Mouse (Mus musculus) embryonic facial prominence, embryonic 11.5 days (tissue): Measurements from ENCODE around the gene Plekhg5. TPM values are rescaled to one million over a fixed set of nuclear protein-coding genes. Genes with fewer than 3 reads are reported as not detected.
"Not testable (repeated sequence)": the region's sequence is repeated elsewhere in the genome, so short reads cannot be mapped to it uniquely, and the experiment has no call there.

Experiments
- ATAC-seq: fragments of 200-750 bp; cut with Nextera tagmentation; replicated peaks from 2 replicates; pipeline ENCODE4 v1.8.0; 2017; ENCODE audit warnings: low read depth; ENCODE audit not compliant: insufficient number of reproducible peaks, low FRiP score, low TSS enrichment
- DNase-seq: peaks from one replicate; pipeline ENCODE4 v3.0.0-alpha.2; 2015; ENCODE audit warnings: low spot score
- H3K27ac ChIP-seq: fragments of 300-500 bp; sonication (generic); replicated peaks from 2 replicates; pipeline ENCODE4 v1.5.1; 2014; ENCODE audit warnings: mild to moderate bottlenecking, low read depth, low read length, control low read depth
- H3K27me3 ChIP-seq: fragments of 300-500 bp; sonication (generic); 2 replicates; pipeline ENCODE4 v1.6.1; 2014; ENCODE audit warnings: mild to moderate bottlenecking, low read length, moderate library complexity, mixed read lengths; ENCODE audit not compliant: control insufficient read depth, insufficient read depth
- H3K36me3 ChIP-seq: fragments of 300-500 bp; sonication (generic); replicated peaks from 2 replicates; pipeline ENCODE4 v1.6.1; 2014; ENCODE audit warnings: low read depth, mild to moderate bottlenecking, low read length, moderate library complexity, mixed read lengths; ENCODE audit not compliant: control insufficient read depth, insufficient read depth
- H3K4me1 ChIP-seq: fragments of 300-500 bp; sonication (generic); 2 replicates; pipeline ENCODE4 v1.6.1; 2014; ENCODE audit warnings: low read length, mixed read lengths; ENCODE audit not compliant: control insufficient read depth, insufficient read depth
- H3K4me2 ChIP-seq: fragments of 300-500 bp; sonication (generic); 2 replicates; pipeline ENCODE4 v1.6.1; 2014; ENCODE audit warnings: low read depth, mild to moderate bottlenecking, control low read depth, low read length, moderate library complexity
- H3K4me3 ChIP-seq: fragments of 300-500 bp; sonication (generic); 2 replicates; pipeline ENCODE4 v1.5.1; 2014; ENCODE audit warnings: low read depth, low read length, control low read depth
- H3K9ac ChIP-seq: fragments of 300-500 bp; sonication (generic); replicated peaks from 2 replicates; pipeline ENCODE4 v1.6.1; 2014; ENCODE audit warnings: mild to moderate bottlenecking, control low read depth, low read length
- H3K9me3 ChIP-seq: fragments of 300-500 bp; sonication (generic); replicated peaks from 2 replicates; pipeline ENCODE4 v1.6.1; 2016; ENCODE audit warnings: mild to moderate bottlenecking, low read length, inconsistent platforms, mixed read lengths; ENCODE audit not compliant: control insufficient read depth
- WGBS: fragments of 180-500 bp; shearing (Covaris S2); extraction: QIAGEN DNeasy Blood & Tissue Kit; methylation state at CpG from one replicate; pipeline ENCODE4 v1.1.7; 2014; 5-methylcytosine and 5-hydroxymethylcytosine counted together
- polyA plus RNA-seq: library from polyadenylated mRNA; unstranded; fragments of >200 nt; fragmentation: Nextera tagmentation; extraction: Ambion mirVana; gene quantifications from 2 replicates; pipeline ENCODE4 v1.2.1, GENCODE M21; 2014

The Plekhg5 gene
- polyA plus RNA-seq, 1 experiment from 2014 or later = 5.3 TPM

DNA sequence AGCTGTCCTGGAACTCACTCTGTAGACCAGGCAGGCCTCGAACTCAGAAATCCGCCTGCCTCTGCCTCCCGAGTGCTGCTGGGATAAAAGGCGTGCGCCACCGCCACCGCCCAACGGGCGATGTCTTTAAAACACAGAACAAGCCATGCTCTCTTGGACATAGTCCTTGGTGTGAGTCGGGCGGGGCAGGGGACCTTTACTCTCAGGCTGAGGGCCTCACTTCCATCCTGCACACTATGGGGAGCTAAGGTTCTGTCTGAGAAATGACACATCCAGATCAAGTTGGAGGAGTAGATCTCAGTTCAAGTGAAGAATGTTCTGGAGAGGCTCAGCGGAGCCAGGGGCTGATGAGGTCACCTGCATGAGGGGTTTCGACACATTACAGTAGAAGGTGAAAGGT, 39.4 kb upstream of the Plekhg5 start:
- H3K27ac ChIP-seq = no peak overlapping the region

DNA sequence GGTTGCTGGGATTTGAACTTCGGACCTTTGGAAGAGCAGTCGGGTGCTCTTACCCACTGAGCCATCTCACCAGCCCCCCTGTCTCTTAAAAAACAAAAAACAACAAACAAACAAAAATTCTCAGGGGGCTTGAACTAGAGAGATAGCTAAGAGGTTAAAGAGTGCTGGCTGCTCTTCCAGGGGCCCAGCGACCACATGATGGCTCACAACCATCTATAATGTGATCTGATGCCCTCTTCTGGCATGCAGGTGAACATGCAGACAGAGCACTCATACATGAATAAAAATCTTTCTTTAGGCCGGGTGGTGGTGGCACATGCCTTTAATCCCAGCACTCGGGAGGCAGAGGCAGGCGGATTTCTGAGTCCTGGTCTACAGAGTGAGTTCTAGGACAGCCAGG, 35.8 kb upstream of the Plekhg5 start:
- ATAC-seq, H3K9me3 ChIP-seq, H3K36me3 ChIP-seq, H3K4me2 ChIP-seq, H3K4me3 ChIP-seq, DNase-seq, H3K27me3 ChIP-seq, H3K27ac ChIP-seq, H3K4me1 ChIP-seq, H3K9ac ChIP-seq: not testable (repeated sequence)
- WGBS = 91% methylated on average over 6 of the region's 6 CpGs

More for the DNA sequence above, 39.4 kb upstream of the Plekhg5 start:
- no peak overlapping the region for H3K4me2 ChIP-seq
- DNase-seq = no peak
- peaks cover 3% of the 10 kb centered on the region for H3K4me1 ChIP-seq
- WGBS = 85% methylated on average over 13 of the region's 13 CpGs
- H3K36me3 ChIP-seq = no peaks in the 10 kb centered on the region
- H3K4me3 ChIP-seq = no peak overlapping the region
- H3K27me3 ChIP-seq = no peaks in the 10 kb centered on the region
- no peak overlapping the region for H3K9ac ChIP-seq
- H3K9me3 ChIP-seq = no peaks in the 10 kb centered on the region
- no peak for ATAC-seq

DNA sequence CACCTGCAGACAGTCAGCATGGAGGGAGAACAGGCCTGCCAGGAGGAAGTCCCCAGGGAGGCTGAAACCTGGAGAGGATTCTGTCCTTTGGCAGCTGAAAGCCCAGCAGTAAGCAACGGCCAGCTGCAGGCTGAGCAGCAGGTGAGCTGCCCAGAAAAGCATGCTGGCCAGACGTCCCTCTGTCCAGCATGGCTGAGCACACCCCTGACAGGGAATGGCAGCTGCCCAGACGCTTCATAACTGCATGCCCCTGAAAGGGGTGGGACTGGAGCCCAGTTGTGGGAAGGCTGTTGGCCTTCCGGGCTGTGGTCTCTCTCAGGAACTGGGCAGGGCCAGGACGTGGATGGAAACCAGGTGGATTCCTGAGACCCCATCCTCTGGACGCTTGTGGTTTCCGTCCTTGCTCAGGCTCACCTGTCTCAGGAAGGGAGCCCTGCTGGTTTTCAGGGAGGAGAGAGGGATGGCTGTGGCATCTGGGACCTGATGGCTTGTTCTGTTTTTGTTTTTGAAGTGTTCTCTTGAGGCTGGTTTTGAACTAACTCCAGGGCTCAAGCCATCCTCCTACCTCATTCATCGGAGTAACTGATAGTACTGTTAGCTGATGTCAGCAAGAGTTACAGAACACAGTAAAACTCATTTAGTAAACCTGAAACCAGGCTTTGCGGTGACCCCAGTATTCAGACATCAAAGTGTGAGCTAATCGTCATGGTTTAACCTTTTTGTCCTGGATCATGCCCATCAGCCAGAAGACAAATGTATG, 33.9 kb upstream of the Plekhg5 start, which contains the start of gene Tas1r1:
Gene Tas1r1 (minus strand): TSS at position 344 of the 760 bp plus-strand sequence.
- Histone ChIP-seq H3K36me3 (peaks cover 17% of the 10 kb centered on the region), H3K4me3 (peak within 1 kb of the TSS; percentile 98), H3K4me1 (no peaks in the 10 kb centered on the region), H3K27me3 (no peaks in the 10 kb centered on the region), H3K9ac (peak within 1 kb of the TSS; percentile 86), H3K9me3 (no peaks in the 10 kb centered on the region), H3K4me2 (peak within 1 kb of the TSS; percentile 61), H3K27ac (no peak within 1 kb of the TSS)
- DNase-seq = no peak
- ATAC-seq = 0 out of 2 replicates have a peak, but pooled peaks have one; percentile 44
- 48% methylated on average over 10 of the region's 10 CpGs for WGBS

DNA sequence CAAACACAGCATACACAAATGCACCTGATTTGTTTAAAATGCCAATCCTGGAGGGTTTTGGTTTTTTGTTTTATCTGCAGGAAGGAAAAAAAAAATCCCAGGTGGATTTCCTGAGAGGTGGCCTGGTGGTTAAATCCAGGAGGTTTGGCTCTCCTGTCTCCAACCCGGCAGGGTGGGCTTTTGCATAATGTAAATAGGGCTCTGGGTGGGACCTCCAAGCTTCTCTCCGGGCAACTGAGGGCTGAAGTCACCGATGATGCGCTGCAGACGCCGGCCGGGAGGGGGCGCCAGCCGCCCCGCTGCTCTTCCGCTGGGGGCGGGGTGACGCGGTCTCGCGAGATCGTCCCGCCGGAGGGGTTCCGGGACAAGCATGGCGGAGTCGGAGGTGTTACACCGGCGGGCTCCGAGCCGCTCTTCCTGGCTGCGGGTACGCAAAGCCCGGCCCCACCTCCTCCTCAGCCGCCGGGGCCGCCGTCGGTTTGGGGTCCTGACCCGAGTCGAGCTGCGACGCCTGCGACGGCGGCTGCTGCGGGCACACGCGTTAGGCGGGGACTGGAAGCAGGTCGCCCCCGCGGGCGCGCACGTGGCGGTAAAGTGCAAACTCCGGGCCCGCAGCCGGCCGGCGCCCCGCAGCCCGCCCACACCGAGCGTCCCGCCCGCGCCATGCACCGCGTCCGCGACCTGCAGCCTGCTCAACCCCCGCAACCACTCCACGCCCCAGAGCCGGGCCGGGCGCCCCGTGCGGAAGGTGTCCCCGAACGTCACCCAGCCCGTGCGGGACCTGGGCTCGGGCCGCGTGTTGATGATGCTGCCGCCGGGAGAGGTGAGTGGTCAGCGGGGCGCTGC, 33.1 kb upstream of the Plekhg5 start, which contains the start of gene Nol9:
Gene Nol9 (plus strand): TSS at position 337 of the 846 bp plus-strand sequence.
- DNase-seq (peak; percentile 93), ATAC-seq (peak; percentile 80)
- H3K27ac ChIP-seq = no peak within 1 kb of the TSS
- H3K4me1 ChIP-seq = no peaks in the 10 kb centered on the region
- H3K9ac ChIP-seq = peak within 1 kb of the TSS; percentile 86
- H3K9me3 ChIP-seq = no peaks in the 10 kb centered on the region
- H3K4me2 ChIP-seq = peak within 1 kb of the TSS; percentile 61
- H3K36me3 ChIP-seq = peaks cover 24% of the 10 kb centered on the region
- peak within 1 kb of the TSS; percentile 98 for H3K4me3 ChIP-seq
- under 1% methylated on average over 84 of the region's 86 CpGs for WGBS
- no peaks in the 10 kb centered on the region for H3K27me3 ChIP-seq

DNA sequence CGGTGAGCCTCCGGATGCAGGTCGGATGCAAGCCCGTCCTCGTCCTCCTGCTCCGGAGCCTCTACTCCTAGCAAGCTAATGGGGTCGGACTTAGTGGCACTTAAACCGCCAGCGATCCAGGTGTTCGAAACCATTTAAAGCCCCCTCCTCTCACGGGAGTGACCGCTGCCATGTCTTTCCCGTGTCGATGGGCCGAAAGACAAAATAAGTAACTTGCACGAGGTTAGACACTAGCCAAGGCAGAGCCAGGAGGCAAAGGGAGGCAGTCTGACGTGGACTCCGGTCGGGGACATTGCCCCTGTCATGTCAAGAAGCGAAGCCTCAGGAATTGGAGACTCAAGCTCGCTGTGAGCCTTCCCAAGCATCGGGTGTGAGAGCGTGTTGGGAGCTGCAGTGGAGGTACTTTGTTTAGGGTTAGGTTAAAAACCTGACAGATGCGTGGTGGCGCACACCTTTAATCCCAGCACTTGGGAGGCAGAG, 32.4 kb upstream of the Plekhg5 start:
- Histone ChIP-seq H3K4me2 (peak overlapping the region; percentile 61), H3K27me3 (no peaks in the 10 kb centered on the region), H3K4me1 (no peaks in the 10 kb centered on the region), H3K9me3 (no peaks in the 10 kb centered on the region), H3K27ac (no peak overlapping the region), H3K9ac (peak overlapping the region; percentile 86), H3K36me3 (peaks cover 24% of the 10 kb centered on the region), H3K4me3 (peak overlapping the region; percentile 98)
- WGBS = 5% methylated on average over 25 of the region's 25 CpGs
- ATAC-seq = peak; percentile 15
- no peak for DNase-seq

DNA sequence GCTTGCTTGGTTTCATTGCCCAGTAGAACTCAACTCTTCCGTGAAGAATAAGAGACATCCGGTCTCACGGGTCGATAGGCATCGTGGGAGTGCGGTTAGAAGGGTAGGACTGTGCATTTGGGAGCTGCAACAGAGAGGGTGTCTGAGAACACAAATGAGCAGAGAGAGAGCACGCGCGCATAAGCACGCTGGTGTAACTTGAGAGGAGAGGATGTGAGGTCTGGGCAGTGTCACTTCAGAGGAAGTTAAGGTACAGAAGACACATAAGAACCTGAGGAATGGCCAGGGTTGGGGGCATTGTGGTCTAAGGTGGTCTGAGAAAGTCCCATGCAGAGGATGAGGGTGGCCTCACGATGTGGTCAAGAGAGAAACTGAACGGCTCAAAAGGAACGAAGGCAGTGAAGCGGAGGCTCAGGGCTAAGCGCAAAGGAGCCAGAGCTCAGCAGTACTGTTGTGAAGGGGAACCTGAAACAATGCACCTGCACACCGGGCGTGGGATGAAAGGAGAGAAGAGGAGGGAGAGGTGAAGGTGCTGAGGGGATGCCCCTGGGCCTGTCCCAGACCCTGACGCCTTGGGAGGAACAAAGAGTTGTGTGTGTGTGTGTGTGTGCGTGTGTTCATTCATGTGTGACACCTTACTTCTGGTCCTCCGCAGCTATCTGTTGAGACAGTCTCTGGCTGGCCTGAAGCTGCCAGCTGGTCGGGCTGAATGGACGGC, 30.2 kb upstream of the Plekhg5 start:
- Histone ChIP-seq H3K27me3 (no peaks in the 10 kb centered on the region), H3K9ac (no peak overlapping the region), H3K4me3 (no peak overlapping the region), H3K27ac (no peak overlapping the region), H3K9me3 (no peaks in the 10 kb centered on the region), H3K36me3 (peaks cover 32% of the 10 kb centered on the region), H3K4me2 (no peak overlapping the region), H3K4me1 (no peaks in the 10 kb centered on the region)
- 95% methylated on average over 22 of the region's 22 CpGs for WGBS
- ATAC-seq (no peak), DNase-seq (no peak)

DNA sequence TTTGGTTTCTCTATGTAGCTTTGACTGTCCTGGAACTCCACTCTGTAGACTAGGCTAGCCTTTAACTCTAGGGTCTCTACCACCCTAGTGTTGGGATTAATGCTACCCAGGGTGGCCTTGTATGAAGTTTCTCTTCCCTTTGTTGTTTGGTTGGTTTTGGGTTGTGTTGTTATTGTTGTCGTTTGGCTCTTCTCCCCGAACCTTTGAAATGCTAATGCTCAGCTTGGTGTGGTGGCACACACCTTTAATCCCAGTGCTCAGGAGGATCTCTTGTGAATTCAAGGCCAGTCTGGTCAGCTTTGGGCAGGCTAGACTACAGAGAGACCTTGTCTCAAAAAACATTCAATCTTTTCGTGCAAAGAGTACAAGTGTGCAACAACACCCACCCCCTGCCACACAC, 29.1 kb upstream of the Plekhg5 start:
- H3K9me3 ChIP-seq = no peaks in the 10 kb centered on the region
- peaks cover 32% of the 10 kb centered on the region for H3K36me3 ChIP-seq
- 86% methylated on average over 3 of the region's 3 CpGs for WGBS
- no peak overlapping the region for H3K27ac ChIP-seq
- DNase-seq (no peak), ATAC-seq (no peak)
- no peaks in the 10 kb centered on the region for H3K4me1 ChIP-seq
- no peaks in the 10 kb centered on the region for H3K27me3 ChIP-seq
- H3K4me2 ChIP-seq = no peak overlapping the region
- H3K9ac ChIP-seq = no peak overlapping the region
- no peak overlapping the region for H3K4me3 ChIP-seq
